Mouse (Mus musculus) gastrocnemius, adult 18-20 months (tissue): ENCODE measurements around the gene Fhl3. TPM values are rescaled to one million over a fixed set of nuclear protein-coding genes. Genes with fewer than 3 reads are reported as not detected.
"Not testable (repeated sequence)": the region's sequence is repeated elsewhere in the genome, so short reads cannot be mapped to it uniquely, and the experiment has no call there.

Experiments used
- DNase-seq: peaks from one replicate; pipeline ENCODE4 v3.0.0; 2021; ENCODE audit warnings: low spot score
- total RNA-seq, 2 experiments: library from RNA; stranded (reverse); gene quantifications; 2 replicates each; pipeline ENCODE4 v1.2.3; 2021

The Fhl3 gene
- total RNA-seq, 2 experiments from 2014 or later = 271 to 315 TPM

- peak; percentile 92 for DNase-seq
Observed at GRCm38 (mm10) chr4:124708518-124709477, 8.3 kb downstream of the Fhl3 start.

GRCm38 (mm10) chr4:124709961-124710446 lies 9.5 kb downstream of the Fhl3 start:
- DNase-seq = peak; percentile 56

DNA sequence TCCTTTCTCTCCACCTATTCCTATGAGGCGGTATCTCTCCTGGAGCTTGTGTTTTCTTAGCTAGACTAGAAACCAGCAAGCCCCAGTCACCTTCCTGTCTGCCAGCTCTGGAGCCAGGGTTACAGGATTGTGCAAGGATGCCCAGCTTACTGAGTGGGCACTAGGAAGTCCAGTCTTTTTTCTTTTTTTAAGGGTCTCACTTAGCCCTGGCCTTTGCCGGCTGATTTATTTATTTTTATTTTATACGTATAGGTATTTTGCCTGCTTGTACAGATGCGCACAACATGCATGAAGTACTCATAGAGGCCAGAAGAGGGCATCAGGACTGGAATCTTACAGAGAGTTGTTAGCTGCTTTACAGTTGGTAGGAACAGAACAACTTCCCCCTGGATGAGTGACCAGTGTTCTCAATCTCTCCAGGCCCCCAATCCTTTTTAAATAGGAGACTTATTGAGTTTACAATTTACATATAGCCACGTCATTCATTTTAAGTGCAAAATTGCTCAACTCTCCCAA lies 10.3 kb downstream of the Fhl3 start:
- DNase-seq = peak; percentile 66

DNA sequence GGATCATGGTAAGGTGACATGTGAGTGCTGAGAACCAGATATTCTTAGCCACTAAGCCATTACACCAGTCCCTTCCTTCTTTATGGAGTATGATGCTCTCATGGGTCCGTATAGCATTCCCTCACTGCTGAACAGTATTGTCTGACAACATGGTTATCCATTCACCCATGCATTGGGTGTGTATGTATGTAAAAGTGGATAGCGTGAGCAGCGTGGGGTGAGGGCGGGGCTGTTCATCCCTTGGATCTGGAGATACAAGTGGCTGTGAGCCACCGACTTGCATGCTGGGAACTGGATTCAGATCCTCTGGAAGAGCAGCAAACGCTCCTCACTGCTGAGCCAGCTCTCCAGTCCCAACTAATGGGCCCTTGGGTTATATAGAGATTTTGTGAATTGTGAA lies 12.1 kb downstream of the Fhl3 start:
- no peak for DNase-seq

DNA sequence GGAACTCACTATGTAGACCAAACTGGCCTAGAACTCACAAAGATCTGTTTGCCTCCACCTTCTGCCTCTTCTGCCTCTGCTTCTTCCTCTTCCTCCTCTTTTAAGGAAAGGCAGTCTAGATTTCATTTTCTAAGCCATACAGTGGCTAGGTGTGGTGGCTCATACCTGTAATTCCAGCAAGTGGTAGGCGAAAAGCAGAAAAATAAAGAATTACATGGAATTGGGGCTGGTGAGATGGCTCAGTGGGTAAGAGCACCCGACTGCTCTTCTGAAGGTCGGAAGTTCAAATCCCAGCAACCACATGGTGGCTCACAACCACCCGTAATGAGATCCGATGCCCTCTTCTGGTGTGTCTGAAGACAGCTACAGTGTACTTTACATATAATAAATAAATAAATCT lies 13.3 kb downstream of the Fhl3 start:
- not testable (repeated sequence) for DNase-seq

DNA sequence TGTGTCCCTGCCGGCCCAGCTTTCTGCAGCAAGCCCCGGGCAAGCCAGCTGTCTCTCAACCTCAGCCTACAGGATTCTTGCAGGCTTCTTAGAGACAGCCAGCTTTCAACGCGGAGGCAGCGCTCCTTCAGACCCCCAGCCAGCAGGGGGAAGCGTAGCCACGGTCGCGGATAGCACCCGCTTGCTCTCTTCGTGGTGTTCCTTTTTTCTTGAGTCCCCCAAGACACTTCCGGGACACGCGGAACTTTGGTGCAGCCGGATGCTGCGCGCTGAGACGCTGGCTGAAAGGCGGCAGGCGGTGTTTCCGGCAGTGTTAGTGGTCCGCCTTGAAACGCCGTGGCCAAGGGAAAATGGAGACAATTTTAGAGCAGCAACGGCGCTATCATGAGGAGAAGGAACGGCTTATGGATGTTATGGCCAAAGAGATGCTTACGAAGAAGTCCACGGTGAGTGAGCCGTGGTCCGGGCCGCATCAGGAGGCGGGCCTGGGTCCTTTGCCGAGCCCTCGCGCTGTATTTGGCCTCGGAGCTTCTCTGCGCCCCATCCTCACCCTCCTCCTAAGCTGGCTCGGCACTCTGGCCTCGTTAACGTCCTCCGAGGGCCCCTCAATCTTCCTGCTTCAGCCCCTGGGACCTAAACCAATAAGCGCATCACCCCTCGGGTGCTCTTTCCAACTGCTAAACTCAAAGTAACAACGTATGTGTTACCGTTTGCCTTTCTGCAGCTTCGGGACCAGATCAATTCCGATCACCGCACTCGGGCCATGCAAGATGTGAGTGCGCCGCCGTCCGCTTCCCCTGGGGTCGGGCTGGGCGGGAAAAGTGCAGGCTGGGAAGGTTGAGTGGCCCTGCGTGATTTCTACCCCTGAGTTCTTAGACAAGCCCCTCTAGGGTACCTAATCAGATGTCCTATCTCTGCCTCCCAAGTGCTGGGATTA lies 14.3 kb downstream of the Fhl3 start, which contains the start of gene Sf3a3:
Gene Sf3a3, plus strand, starts transcription at position 232 of the 937 bp plus-strand sequence.
- peak; percentile 97 for DNase-seq

- no peak for DNase-seq
Observed at GRCm38 (mm10) chr4:124719101-124719500, 18.6 kb downstream of the Fhl3 start.

DNA sequence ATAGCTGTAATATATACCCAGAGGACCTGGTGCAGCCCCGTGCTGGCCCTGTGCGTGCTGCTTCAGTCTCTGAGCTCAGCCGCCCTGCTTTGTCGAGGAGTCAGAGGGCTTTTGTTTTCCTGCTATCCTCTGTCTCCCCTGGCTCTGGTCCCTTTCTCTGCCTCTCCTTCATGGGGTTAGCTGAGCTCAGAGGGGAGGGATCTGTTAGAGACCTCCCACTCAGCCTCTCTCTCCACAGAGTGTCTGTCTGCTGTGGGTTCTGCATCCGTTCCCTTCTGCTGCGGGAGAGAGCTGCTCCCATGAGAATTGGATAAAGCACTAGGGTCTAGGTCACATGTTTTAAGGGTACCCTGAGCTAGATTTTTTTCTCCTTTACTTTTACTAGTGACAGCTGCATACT lies 25.6 kb downstream of the Fhl3 start:
- DNase-seq = no peak

DNA sequence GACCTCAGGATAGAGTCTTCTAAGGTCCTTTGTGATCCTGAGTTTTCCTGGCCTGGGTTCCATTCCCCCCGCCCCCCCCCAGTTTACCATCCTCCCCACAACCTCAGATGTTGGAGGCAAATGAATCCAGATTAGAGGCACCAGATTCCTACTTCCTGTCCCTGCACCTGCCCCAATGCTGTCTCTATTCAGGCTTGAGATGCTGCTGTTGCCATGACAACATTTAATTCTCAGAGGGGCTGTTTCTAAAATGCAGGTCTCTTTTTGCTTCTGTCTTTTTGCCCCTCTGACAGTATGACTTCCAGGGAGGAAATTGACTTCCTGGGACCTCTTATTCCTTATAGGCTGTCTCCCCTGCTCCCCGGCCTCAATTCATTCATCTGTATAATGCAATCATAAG lies 36.5 kb downstream of the Fhl3 start:
- no peak for DNase-seq

- DNase-seq = no peak
Observed at GRCm38 (mm10) chr4:124737486-124737885, 37.0 kb downstream of the Fhl3 start.

DNA sequence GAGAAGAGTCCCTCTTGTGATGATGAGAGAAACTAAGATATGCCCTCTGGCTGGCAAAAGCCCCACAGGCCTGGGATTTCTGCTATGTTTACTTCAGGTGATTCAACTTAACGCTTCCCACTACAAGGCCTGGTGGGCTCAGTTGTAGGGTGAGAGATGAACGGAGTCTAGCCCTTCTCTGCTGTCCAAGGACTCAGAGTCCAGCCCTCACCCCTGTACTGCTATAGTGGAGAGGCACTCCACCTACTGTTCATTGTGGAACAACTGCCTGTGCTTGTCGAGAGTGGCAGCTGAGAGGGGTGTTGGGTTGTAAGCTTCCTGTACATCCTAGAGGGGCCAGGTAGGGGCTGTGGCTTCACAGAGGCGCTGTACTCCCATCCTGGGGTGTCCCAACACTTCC lies 37.5 kb downstream of the Fhl3 start:
- DNase-seq = no peak

- no peak for DNase-seq
Observed at GRCm38 (mm10) chr4:124738783-124739182, 38.3 kb downstream of the Fhl3 start.

DNA sequence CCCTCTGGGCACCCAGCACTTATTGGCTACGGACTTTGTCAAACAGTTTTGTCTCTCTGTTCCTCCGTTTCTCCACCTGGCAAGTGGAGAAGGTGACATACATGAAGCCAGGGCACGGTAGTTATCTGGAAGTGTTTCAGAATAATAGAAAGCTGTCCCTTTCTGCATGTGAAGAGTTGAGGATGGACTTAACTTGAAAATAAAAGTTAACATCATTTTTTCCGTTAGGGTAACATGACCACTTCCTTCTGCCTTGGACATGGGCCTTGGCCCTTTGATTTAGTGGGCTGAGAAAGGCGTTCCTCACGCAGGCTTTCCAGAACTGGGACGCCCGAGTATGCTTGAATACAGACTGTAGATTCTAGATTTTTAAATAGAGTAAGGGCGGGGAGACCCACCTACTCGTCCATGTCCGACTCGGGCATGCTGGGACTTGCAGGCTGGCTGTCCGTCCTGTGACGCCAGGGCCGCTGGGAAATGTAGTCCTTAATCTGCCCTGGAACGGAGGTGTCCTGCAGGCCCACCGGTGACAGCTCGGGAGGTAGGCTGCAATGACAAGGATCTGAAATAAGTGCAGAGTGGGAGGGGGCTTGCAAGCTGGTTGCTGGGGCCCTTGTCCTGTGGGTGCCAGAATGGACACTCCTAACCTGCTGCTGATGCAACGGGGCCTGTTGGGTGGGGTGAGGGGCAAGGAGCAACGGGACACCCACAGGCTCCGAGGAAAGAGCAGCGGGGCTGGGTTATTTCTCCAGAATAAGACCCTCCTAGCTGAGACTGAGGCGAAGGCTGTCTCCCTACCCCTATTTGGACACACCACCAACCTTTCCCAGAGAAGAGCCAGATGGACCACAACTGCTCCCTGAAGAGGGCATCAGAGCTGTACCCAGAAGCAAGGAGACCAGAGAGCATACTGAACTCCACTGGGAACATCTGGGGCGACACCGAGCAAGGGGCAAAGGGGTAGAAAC lies 41.2 kb downstream of the Fhl3 start, which contains the start of gene Inpp5b:
Gene Inpp5b, plus strand, starts transcription at position 475 of the 968 bp plus-strand sequence.
- peak; percentile 85 for DNase-seq

GRCm38 (mm10) chr4:124742839-124743238 lies 42.3 kb downstream of the Fhl3 start:
- DNase-seq = no peak

- no peak for DNase-seq
Observed at GRCm38 (mm10) chr4:124746577-124746976, 46.1 kb downstream of the Fhl3 start.

DNA sequence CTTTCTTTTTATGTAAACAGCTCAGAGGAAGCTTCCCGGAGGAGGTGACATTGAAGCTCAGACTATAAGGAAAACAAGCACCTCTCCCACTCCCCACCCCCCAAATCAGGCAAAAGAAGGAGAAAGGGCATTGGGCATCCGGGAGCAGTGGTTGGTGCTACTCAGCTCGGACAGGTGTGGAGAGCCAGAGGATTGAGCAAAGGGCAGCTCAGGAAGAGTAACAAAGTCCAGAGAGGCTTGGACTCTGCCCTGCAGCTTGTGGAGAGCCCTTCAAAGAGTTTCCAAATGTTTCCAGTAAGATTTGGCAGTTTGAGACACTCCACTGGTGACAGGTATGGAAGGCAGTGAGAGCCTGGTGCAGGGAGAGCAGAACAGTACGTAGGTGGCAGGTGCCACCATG lies 47.4 kb downstream of the Fhl3 start:
- DNase-seq = no peak

GRCm38 (mm10) chr4:124751300-124752250 lies 51.1 kb downstream of the Fhl3 start:
- peak; percentile 99 for DNase-seq

DNA sequence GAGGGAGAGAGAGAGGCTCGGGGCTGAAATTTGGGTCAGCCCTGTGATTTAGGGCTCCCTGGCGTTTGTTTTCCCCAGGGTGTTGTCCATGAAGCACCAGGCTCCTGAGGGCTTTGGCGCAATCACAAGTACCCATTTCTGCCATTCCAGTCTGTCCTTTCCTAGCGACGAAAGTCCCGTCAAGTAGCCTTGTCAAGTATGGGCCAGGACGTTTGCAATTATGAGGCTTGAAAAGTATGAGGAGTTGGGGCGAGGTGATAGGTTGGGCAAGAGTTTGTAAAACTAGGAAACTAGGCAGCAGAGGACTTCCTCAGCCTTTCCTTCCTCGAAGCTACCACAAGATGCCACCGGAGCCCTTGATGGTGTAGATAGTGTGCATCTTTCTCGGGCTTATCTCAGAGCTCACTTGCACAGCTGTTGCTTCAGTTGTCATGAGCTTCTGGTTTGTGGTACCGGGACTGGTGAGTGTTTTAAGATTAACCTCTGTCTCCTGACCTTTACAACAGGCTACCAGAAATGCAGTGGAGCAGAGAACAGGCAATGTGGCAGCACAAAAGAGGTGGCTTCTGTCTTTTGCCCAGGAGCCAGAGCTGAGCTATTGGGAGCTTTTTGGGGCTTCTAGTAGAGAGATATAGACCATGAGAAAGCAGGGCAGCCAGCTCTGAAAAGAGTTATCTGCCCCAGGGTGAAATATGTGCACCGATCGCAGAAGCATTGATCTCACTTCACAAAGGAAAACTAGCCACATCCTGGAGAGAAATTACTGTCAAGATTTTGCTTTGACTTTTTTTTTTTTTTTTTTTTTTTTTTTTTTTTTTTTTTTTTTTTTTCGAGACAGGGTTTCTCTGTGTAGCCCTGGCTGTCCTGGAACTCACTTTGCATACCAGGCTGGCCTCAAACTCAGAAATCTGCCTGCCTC lies 52.0 kb downstream of the Fhl3 start:
- no peak for DNase-seq
